Mouse (Mus musculus) lung, postnatal 4 days (tissue): Measurements from ENCODE around the gene Mical2.
A peak's percentile ranks its signal among the peaks of the same experiment; 100 is the strongest.

Experiments used
- DNase-seq, 2 experiments: peaks; one replicate each; pipeline ENCODE4 v3.0.0; 2021

Gene Mical2

GRCm38 (mm10) chr7:112244683-112245082 is 19.0 kb downstream of the Mical2 start:
- no peak for DNase-seq

GRCm38 (mm10) chr7:112245839-112246438 is 20.3 kb downstream of the Mical2 start:
- no peak for DNase-seq

- no peak for DNase-seq
These were observed 20.8 kb downstream of the Mical2 start for GRCm38 (mm10) chr7:112246442-112246841.

- no peak for DNase-seq
These were observed 22.2 kb downstream of the Mical2 start for GRCm38 (mm10) chr7:112247890-112248289.

GRCm38 (mm10) chr7:112249476-112249875 is 23.8 kb downstream of the Mical2 start:
- no peak for DNase-seq

- no peak for DNase-seq
These were observed 26.4 kb downstream of the Mical2 start for GRCm38 (mm10) chr7:112252065-112252464.

- no peak for DNase-seq
These were observed 28.6 kb downstream of the Mical2 start for GRCm38 (mm10) chr7:112254233-112254632.

GRCm38 (mm10) chr7:112255248-112255866 is 29.7 kb downstream of the Mical2 start:
- DNase-seq = no peak

GRCm38 (mm10) chr7:112258338-112258903 is 32.8 kb downstream of the Mical2 start:
- DNase-seq = no peak

GRCm38 (mm10) chr7:112259286-112259685 is 33.6 kb downstream of the Mical2 start:
- DNase-seq = no peak

- no peak for DNase-seq
These were observed 35.5 kb downstream of the Mical2 start for GRCm38 (mm10) chr7:112261121-112261520.

- DNase-seq = no peak
These were observed 41.6 kb downstream of the Mical2 start for GRCm38 (mm10) chr7:112267266-112267665.

GRCm38 (mm10) chr7:112268761-112269425 is 43.2 kb downstream of the Mical2 start:
- DNase-seq = peak in 1 of 2 experiments; percentile 62

- peak; percentile 84 to 85 for DNase-seq
These were observed 45.2 kb downstream of the Mical2 start for GRCm38 (mm10) chr7:112270870-112271269.

- no peak for DNase-seq
These were observed 46.0 kb downstream of the Mical2 start for GRCm38 (mm10) chr7:112271627-112272026.

GRCm38 (mm10) chr7:112272692-112273091 is 47.0 kb downstream of the Mical2 start:
- DNase-seq = no peak

- DNase-seq = peak in 1 of 2 experiments; percentile 51
These were observed 47.8 kb downstream of the Mical2 start for GRCm38 (mm10) chr7:112273451-112273850.

- DNase-seq = no peak
These were observed 49.0 kb downstream of the Mical2 start for GRCm38 (mm10) chr7:112274611-112275010.

- no peak for DNase-seq
These were observed 49.4 kb downstream of the Mical2 start for GRCm38 (mm10) chr7:112275093-112275492.

- no peak for DNase-seq
These were observed 50.2 kb downstream of the Mical2 start for GRCm38 (mm10) chr7:112275883-112276282.

- DNase-seq = peak in 1 of 2 experiments; percentile 48
These were observed 51.2 kb downstream of the Mical2 start for GRCm38 (mm10) chr7:112276823-112277222.

- DNase-seq = no peak
These were observed 53.0 kb downstream of the Mical2 start for GRCm38 (mm10) chr7:112278648-112279047.

GRCm38 (mm10) chr7:112280474-112280873 is 54.8 kb downstream of the Mical2 start:
- no peak for DNase-seq
